Mouse (Mus musculus) urinary bladder, adult 18-20 months (tissue): ENCODE results near the gene Dclre1a.
"Not testable (repeated sequence)": the region's sequence is repeated elsewhere in the genome, so short reads cannot be mapped to it uniquely, and the experiment has no call there.

Experiments used
- DNase-seq, 2 experiments: peaks; one replicate each; pipeline ENCODE4 v3.0.0; 2022; ENCODE audit warnings: low spot score in 2 of 2, mixed read lengths in 2 of 2

Dclre1a gene

GRCm38 (mm10) chr19:56548230-56549032 is 409 bp upstream of the Dclre1a start, which contains the start of gene Nhlrc2:
TSS of gene Nhlrc2 (plus strand) at chr19:56548261.
- peak; percentile 86 for DNase-seq

DNA sequence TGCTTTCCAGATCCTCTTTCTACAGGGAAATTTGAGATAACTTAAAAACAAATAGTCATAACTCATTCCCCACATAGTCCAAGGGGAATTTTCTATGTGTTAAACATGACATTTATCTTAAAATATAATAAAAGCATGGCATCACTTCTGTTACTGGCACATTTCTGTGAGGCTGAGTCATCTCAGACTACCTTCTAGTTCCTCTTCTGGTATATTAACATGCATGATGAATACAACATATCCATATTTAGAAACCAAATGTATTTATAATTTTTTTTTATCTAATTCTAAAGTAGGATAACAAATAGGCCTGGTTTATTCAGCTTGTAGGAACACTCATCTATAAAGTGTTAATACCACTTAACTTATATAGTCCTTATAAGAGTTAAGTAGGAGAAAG is 2.0 kb downstream of the Dclre1a start:
- DNase-seq, result no peak

GRCm38 (mm10) chr19:56544681-56545388 is 3.2 kb downstream of the Dclre1a start:
- DNase-seq, result no peak

GRCm38 (mm10) chr19:56543320-56543719 is 4.7 kb downstream of the Dclre1a start:
- DNase-seq, result no peak

DNA sequence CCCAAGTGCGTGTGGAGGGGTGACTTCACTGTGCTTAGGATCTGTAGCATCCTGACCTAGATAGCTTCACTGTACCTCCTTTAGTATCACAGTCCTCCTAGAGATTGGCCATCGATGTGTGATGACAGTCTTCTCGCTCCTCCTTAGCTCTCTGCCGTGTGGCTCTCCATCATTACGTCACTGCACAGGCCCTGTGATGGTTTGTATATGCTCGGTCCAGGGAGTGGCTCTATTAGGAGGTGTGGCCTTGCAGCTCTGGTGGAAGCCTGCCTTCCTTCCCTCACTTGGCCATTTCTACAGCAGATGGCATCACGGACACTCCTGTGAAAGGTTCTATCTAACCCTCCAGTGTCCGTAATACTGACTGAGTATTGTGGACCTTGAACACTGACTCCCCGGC is 12.3 kb downstream of the Dclre1a start:
- no peak for DNase-seq

- no peak for DNase-seq
Measured at GRCm38 (mm10) chr19:56535064-56535463, 13.0 kb downstream of the Dclre1a start.

GRCm38 (mm10) chr19:56534337-56534736 is 13.7 kb downstream of the Dclre1a start:
- DNase-seq, result no peak

DNA sequence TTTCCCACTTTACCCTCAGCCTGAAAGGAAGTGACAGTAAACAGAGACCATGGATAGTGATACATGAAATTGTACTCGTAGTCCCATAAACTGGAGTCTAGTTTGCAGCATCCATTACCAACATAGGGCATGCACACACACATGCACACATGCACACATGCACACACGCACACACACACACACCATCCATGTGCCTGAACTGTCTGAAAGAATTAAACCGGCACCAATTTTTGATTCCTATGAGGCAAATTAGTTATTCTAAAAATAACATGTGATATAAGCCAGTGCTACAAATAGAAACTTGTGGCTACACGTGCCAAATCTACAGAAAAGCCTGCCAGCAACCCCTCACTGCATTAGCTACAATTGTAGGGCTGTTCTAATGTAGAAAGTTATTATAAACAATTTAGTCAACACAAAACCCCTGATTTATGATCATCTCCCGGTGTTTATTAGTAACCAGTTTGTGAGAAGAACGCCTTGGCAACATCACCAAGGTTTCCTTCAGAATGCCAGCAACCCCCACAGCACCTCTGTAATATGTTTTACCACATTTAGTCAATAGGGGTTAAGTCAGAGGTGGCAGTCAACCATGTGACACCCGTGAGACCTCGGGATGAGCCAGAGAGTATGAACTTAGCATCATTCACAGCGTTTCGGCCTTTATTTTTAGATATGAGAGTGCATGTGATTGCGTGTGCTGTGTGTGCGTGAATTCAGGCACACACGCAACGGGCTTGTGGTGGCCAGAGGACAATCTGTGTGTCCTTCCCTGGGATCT is 14.5 kb downstream of the Dclre1a start:
- DNase-seq, result no peak

- no peak for DNase-seq
Measured at GRCm38 (mm10) chr19:56531251-56531650, 16.8 kb downstream of the Dclre1a start.

DNA sequence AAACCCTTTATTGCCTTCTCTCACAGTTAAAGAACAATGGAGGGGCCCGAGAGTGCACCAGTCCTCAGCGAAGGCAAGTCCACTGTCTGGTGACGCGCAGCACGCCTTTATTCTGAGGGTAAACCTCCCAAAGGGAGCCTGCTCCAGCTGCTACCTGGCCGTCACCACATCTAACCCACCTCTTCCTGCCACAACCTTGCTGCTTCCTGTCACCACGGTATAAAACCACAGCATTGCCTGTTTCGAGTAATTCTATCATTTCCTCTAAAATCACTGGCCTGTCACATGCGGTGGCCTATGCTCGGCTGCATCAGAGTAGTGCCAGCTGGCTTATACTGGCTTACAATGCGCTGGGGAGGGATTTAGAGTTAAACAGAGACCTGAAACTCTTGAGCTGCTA is 17.5 kb downstream of the Dclre1a start:
- not testable (repeated sequence) for DNase-seq

- not testable (repeated sequence) for DNase-seq
Measured at GRCm38 (mm10) chr19:56519408-56519807, 28.6 kb downstream of the Dclre1a start.

DNA sequence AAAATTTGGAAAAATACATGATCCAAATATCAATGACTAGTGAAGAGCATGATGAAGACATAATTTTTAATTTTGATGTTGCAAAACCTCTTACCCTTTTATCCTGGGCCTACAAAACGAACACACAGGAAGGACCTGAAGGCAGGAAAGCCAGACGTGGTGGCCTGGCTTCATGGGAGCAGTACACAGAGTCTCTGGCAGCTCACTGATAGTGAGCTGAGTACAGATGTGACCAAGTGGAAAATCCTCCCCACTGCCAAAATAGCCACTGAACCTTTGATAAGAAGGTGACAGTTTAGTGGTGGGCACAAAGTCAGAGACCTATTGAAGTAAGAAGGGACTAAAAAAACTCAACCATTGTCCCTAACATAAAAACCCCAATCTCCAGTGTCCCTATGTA is 34.5 kb downstream of the Dclre1a start:
- DNase-seq, result not testable (repeated sequence)

DNA sequence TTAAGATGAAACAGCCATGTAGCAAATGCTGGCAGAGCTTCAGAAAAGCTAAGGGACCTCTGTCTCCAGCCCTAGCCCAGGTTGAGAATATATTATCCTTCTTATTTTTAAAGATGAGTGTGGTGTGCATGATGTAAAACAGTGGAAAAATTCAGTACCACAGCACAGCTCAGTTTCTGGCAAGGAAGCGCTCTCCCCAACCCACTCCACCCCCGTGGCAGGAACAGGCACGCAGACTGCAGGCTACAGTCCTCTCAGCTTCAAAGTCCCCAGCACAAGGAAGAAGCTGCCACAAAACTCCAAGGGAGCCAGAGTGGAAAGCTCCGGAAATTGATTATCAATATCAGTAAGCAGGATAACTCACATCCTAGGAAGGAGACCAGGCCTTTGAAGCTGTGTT is 36.8 kb downstream of the Dclre1a start:
- not testable (repeated sequence) for DNase-seq

DNA sequence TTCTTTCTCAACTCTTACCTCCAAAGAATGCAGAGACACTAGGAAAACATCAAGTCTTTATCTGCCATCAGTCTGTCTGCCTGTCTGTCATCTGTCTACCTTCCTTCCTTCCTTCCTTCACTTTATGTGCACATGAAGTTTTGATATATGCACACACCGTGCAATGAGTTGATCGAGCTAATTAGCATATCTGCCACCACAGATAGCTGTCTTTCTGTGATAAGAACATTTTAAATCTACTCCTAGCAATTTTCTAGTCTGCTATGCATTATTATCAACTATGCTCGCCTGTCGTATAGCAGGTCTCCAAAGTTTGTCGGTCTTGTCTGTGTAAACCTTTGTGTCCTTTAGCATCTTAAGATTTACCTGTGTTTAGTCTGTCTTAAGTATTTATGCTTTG is 44.5 kb downstream of the Dclre1a start:
- not testable (repeated sequence) for DNase-seq

DNA sequence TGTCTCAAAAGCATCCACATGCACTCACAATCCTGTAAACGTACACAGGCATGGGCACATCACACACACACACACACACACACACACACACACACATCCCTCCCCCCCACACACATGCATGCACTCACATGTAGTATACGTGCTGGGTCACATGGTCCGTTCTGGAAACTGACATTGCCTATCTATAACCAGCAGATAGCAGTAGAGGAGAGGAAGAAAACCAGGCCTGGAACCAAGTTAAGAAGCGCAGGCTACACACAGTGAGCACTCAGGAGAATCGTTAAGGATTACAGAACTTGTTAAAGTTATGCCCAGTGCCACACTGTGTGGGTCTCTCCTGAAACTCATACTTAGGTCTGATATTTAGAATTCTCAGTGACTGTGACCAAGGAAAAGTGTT is 45.0 kb downstream of the Dclre1a start:
- not testable (repeated sequence) for DNase-seq

- DNase-seq, result not testable (repeated sequence)
Measured at GRCm38 (mm10) chr19:56494157-56494556, 53.9 kb downstream of the Dclre1a start.

GRCm38 (mm10) chr19:56489601-56490000 is 58.4 kb downstream of the Dclre1a start:
- no peak for DNase-seq

- DNase-seq, result no peak
Measured at GRCm38 (mm10) chr19:56487339-56487738, 60.7 kb downstream of the Dclre1a start.

DNA sequence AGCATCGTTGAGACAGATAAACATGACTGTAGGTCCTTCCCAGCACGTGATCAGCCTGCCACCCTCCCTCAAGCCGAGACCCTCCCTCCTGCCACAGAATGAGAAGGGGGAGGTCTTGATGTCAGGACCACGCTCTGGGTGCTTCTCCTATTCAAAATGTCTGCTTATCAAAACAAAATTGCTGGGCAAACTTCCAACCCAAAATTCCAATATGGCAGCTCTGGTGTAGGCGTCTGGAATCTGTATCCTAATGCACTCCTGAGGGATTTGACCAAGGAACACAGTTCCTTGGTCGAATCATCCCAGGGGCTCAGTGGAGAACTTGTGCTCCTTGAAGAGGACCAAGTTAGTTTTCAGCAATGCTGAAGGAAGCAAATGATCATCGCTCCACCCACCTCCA is 61.1 kb downstream of the Dclre1a start:
- DNase-seq, result no peak

GRCm38 (mm10) chr19:56485376-56486271 is 62.4 kb downstream of the Dclre1a start:
- no peak for DNase-seq
